Mouse (Mus musculus) G1E (cell line): Measurements from ENCODE around the gene Enho. TPM values are rescaled to one million over a fixed set of nuclear protein-coding genes. Genes with fewer than 3 reads are reported as not detected.

Experiments used
- ATAC-seq: 2 replicates; pipeline ENCODE4 v1.8.0; 2016; ENCODE audit warnings: mild to moderate bottlenecking; ENCODE audit not compliant: insufficient number of reproducible peaks, poor library complexity, low FRiP score, severe bottlenecking; ENCODE audit errors: extremely low read depth
- DNase-seq: peaks from one replicate; pipeline ENCODE4 v3.0.0; 2012; ENCODE audit warnings: low spot score
- H3K27me3 ChIP-seq: 2 replicates; pipeline ENCODE4 v1.6.1; 2012; ENCODE audit warnings: mild to moderate bottlenecking, low read length, inconsistent platforms; ENCODE audit not compliant: insufficient read depth
- H3K36me3 ChIP-seq: replicated peaks from 2 replicates; pipeline ENCODE3; 2012; ENCODE audit warnings: mild to moderate bottlenecking, inconsistent platforms
- H3K4me1 ChIP-seq: 2 replicates; pipeline ENCODE4 v1.6.1; 2012; ENCODE audit warnings: low read depth, low read length, inconsistent platforms, mixed read lengths; ENCODE audit not compliant: insufficient read depth
- H3K4me3 ChIP-seq: 2 replicates; pipeline ENCODE4 v1.5.1; 2012; ENCODE audit warnings: low read depth, mild to moderate bottlenecking, inconsistent platforms, low read length, moderate library complexity, mixed read lengths
- H3K9me3 ChIP-seq: replicated peaks from 2 replicates; pipeline ENCODE4 v1.6.1; 2012; ENCODE audit warnings: inconsistent platforms
- CTCF ChIP-seq: IDR thresholded peaks from 2 replicates; pipeline ENCODE4 v1.5.1; 2012; ENCODE audit warnings: low read depth, low read length, inconsistent platforms, mixed read lengths
- GATA1 ChIP-seq: IDR thresholded peaks from 2 replicates; pipeline ENCODE4 v1.6.1; 2012; ENCODE audit warnings: borderline replicate concordance, low read length, inconsistent platforms, mixed read lengths
- GATA2 ChIP-seq: IDR thresholded peaks from 2 replicates; pipeline ENCODE4 v1.6.1; 2012; ENCODE audit warnings: low read depth, low read length, inconsistent platforms, borderline replicate concordance
- POLR2AphosphoS5 ChIP-seq: IDR thresholded peaks from 2 replicates; pipeline ENCODE4 v1.6.1; 2012; ENCODE audit warnings: low read depth, low read length, inconsistent platforms; ENCODE audit not compliant: insufficient replicate concordance
- TAL1 ChIP-seq: conservative IDR thresholded peaks from 2 replicates; pipeline ENCODE4 v1.6.1; 2012; ENCODE audit warnings: low read depth, low read length, inconsistent platforms, mixed read lengths
- polyA plus RNA-seq: library from polyadenylated mRNA; stranded (reverse); fragments of >175 nt; gene quantifications from 2 replicates; pipeline ENCODE4 v1.2.3, GENCODE M21; 2012
- total RNA-seq, 2 experiments: library from RNA; stranded (forward) in 1 of 2; stranded (reverse) in 1 of 2; fragments of 200-1000 nt in 1 of 2; fragments of >200 nt in 1 of 2; fragmentation: Nextera tagmentation in 1 of 2; gene quantifications; 2 replicates each; pipeline ENCODE4 v1.2.3; 2014 to 2017

Enho gene
- total and polyA plus RNA-seq, 3 experiments: 0.22 TPM; not detected in 2

DNA sequence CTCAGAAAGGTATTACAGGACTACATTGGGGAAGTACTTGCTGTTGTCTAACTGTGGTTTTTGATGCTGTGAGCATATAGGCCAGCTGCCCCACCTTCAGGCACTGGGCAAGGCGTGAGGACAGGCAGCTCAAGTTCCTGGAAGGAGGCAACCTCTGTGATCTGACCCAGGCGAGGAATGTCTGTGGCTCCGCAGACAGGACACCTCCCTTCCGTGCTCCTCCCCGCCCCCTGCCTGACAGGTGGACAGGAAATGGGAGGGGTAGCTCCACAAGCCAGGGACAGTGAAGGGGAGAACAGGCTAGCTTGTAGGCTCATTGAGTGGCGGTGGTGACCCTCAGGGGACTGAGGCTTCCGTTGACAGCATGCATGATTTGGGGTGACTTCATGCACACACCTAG lies 24.4 kb upstream of the Enho start:
- Histone ChIP-seq H3K9me3 (no peaks in the 10 kb centered on the region), H3K36me3 (no peaks in the 10 kb centered on the region), H3K27me3 (peaks cover 26% of the 10 kb centered on the region), H3K4me1 (no peaks in the 10 kb centered on the region), H3K4me3 (no peak overlapping the region)
- no peak for TF ChIP-seq GATA1
- 0 out of 2 replicates have a peak, but pooled peaks have one; percentile 8 for TF ChIP-seq CTCF
- ATAC-seq (no peak), DNase-seq (no peak)

DNA sequence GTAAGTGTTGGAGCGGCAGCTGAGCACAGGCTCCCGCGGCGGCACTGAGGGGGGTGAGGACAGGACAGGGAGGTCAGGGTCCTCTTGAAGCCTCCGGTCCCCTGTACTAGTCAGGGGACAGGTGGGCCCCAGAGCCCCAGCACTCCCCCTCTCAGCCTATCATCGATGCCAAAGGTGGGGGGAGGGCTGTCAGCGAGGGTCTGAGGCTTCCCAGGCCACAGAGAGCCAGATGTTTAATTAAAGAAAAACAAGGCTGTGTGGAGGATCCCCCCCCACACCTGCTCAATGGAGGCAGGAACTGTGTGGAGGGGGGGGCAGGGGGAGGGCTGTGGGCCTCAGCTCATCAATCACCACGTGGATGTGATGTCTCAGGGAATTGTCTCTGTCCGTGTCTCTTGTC lies 23.5 kb upstream of the Enho start:
- Histone ChIP-seq H3K4me1 (peaks cover 2% of the 10 kb centered on the region; the same call in 1 of the 2 replicates), H3K4me3 (no peak overlapping the region), H3K27me3 (peaks cover 26% of the 10 kb centered on the region), H3K9me3 (no peaks in the 10 kb centered on the region), H3K36me3 (no peaks in the 10 kb centered on the region)
- DNase-seq (no peak), ATAC-seq (no peak)
- TF ChIP-seq GATA1: no peak
- TF ChIP-seq GATA2: no peak
- no peak for TF ChIP-seq CTCF
- TF ChIP-seq POLR2AphosphoS5: no peak
- no peak for TF ChIP-seq TAL1

DNA sequence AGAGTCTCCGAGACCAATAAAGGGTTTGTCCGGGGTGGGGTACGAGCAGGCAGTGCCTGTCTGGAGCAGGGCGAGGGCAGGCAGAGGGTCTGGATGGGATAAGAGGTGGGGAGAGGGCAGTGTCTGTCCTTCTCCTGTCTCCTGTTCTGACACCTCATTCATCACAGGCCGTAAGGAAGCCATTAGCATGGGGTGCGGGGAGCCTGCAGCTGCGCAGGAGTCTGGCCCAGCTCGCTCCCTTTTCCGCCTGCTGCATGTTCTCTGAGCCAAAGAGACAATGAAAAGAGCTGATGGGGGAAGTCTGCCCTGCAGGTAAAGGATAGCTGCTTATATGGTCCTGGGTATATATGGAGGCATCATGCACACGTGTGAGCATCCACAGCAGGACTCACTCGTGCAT lies 22.6 kb upstream of the Enho start:
- Histone ChIP-seq H3K4me3 (no peak overlapping the region), H3K27me3 (peaks cover 32% of the 10 kb centered on the region), H3K4me1 (peaks cover 7% of the 10 kb centered on the region; the same call in 1 of the 2 replicates), H3K9me3 (no peaks in the 10 kb centered on the region), H3K36me3 (no peaks in the 10 kb centered on the region)
- DNase-seq (no peak), ATAC-seq (no peak)
- no peak for TF ChIP-seq TAL1
- TF ChIP-seq POLR2AphosphoS5: no peak
- TF ChIP-seq CTCF: no peak
- no peak for TF ChIP-seq GATA2
- no peak for TF ChIP-seq GATA1

DNA sequence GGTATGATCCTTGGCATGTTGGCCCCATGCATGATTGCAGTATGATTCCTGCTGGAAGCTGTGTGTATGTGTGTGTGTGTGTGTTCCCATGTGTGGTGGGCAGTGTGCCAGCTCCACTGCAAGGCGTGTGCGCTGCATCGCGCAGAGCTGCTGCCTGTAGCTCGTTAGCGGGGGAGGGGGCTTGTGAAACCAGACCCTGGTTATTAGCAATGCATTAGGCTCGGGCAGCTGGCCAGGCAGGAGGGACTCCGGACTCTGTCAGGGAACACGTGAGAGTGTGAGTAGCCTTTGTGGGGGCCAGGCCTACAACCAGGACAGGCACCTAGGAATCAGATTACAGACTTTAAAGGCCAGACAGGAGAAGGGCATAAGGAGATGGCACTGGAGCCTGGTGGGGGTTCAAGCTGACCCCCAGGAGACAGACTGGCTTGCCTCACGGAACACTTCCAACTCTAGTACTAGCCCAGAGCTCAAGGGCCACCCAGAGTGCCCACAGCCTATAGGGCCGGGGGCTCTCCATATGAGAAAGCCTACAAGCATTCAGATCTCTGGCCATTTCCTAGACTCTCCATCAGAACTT lies 20.8 kb upstream of the Enho start:
- ATAC-seq: no peak
- no peak overlapping the region for H3K4me3 ChIP-seq
- DNase-seq: no peak
- H3K9me3 ChIP-seq: no peaks in the 10 kb centered on the region
- H3K4me1 ChIP-seq: peaks cover 7% of the 10 kb centered on the region; the same call in 1 of the 2 replicates
- peaks cover 38% of the 10 kb centered on the region for H3K27me3 ChIP-seq
- TF ChIP-seq GATA2 (no peak), TAL1 (no peak), CTCF (no peak), POLR2AphosphoS5 (no peak), GATA1 (no peak)
- H3K36me3 ChIP-seq: no peaks in the 10 kb centered on the region

DNA sequence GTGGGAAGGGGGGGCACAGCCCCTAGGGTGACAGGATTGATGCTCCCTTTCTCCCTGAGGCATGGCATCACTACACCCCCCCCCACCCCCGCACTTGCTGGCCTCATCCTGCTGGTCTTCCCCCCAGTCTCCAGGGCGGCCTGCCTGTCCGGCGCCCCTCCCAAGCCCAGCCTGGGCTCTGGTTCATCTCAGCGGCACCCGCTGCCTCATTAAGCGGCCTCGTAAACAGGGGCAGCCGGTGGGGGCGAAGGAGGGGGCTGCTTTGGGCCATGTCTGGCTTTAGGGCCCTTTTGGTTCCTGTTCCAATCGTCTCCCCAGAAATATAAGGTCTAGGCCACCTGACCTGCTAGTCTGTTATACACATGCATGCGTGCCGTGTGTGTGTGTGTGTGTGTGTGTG lies 19.4 kb upstream of the Enho start:
- Histone ChIP-seq H3K4me3 (no peak overlapping the region), H3K27me3 (peaks cover 29% of the 10 kb centered on the region), H3K9me3 (no peaks in the 10 kb centered on the region), H3K4me1 (peaks cover 7% of the 10 kb centered on the region; the same call in 1 of the 2 replicates), H3K36me3 (no peaks in the 10 kb centered on the region)
- no peak for DNase-seq
- no peak for TF ChIP-seq TAL1
- no peak for TF ChIP-seq CTCF
- no peak for TF ChIP-seq GATA2
- TF ChIP-seq POLR2AphosphoS5: no peak
- TF ChIP-seq GATA1: no peak
- no peak for ATAC-seq

DNA sequence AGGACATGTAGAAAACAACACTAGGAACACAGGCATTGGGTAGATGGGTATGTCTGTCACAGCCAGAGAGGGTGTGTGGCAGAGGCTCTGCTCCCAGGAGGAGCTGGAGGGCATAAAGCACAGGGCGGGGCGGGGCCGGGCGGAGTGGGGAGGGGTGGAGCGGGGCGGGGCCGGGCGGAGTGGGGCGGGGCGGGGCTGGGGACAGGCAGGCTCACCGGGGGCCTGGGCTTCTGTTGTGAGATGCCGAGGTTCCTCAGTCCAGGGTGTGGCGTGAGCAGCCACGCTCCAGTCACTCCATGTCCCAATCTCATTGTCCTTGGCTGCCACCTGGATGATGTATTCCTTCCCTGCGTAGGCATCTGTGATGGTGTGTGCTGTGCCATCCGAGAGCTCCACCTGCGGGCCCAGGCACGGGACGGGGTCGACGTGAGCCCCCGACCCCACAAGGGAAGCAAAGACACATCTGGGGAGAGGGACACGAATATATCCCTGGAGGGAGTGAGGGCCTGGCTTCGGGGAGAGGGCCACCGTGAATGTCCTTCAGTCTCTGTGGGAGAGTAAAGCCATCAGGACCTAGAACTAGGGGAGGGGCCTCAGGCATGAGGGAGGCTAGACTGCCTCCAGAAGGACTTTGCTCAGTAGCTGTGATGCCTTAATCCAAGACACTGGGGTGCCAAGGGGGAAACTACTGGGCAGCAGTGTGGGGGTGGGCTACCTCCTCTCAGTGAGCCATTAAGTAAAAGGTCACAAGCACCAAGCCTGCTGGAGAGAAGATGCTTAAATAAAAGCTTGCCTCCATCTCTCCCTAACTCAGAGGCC lies 18.7 kb upstream of the Enho start:
- Histone ChIP-seq H3K27me3 (peaks cover 29% of the 10 kb centered on the region), H3K9me3 (no peaks in the 10 kb centered on the region), H3K36me3 (no peaks in the 10 kb centered on the region), H3K4me1 (peaks cover 8% of the 10 kb centered on the region), H3K4me3 (no peak overlapping the region)
- TF ChIP-seq TAL1 (no peak), GATA1 (no peak), POLR2AphosphoS5 (no peak), CTCF (no peak), GATA2 (no peak)
- no peak for DNase-seq
- ATAC-seq: no peak

DNA sequence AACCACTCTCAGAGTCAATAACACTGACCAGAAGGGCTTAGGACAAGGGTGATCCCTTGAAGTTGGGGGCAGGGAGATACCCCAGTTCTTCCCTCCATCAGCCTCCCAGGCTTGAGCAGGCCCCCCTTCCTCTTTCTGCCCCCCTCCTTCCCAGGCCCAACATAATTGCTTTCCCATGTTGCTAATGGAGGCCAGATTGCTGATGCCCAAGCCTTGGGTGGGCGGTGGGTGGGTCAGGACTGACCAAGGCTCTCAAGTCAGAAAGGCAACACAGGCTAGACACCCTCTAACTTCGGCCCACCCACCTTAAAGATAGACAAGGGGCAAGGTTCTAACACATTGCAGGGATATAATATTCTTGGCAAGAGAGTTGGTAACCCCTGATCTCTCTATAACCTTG lies 15.4 kb upstream of the Enho start:
- DNase-seq (no peak), ATAC-seq (no peak)
- H3K36me3 ChIP-seq: no peaks in the 10 kb centered on the region
- H3K4me1 ChIP-seq: peaks cover 10% of the 10 kb centered on the region
- H3K27me3 ChIP-seq: peaks cover 30% of the 10 kb centered on the region
- no peak overlapping the region for H3K4me3 ChIP-seq
- TF ChIP-seq GATA1 (no peak), CTCF (no peak), GATA2 (no peak), POLR2AphosphoS5 (no peak), TAL1 (no peak)
- no peaks in the 10 kb centered on the region for H3K9me3 ChIP-seq
